Mouse (Mus musculus): Measurements from ENCODE around the gene Tle4. TPM values are rescaled to one million over a fixed set of nuclear protein-coding genes. Genes with fewer than 3 reads are reported as not detected.

Tle4 gene
- polyA plus RNA-seq, 1 experiment from 2014 or later: 34.3 TPM

- H3K9ac ChIP-seq (ENCODE audit: low read length): no peak overlapping the region
- DNase-seq (ENCODE audit: low spot score) (no peak), ATAC-seq (ENCODE audit: insufficient read depth, low FRiP score, low TSS enrichment) (no peak)
- H3K36me3 ChIP-seq (ENCODE audit: control insufficient read depth, insufficient read depth, low read length): no peaks in the 10 kb centered on the region
- H3K27me3 ChIP-seq (ENCODE audit: control insufficient read depth, insufficient read depth, low read length): no peaks in the 10 kb centered on the region
- H3K9me3 ChIP-seq (ENCODE audit: control insufficient read depth, low read length): no peaks in the 10 kb centered on the region
- H3K4me2 ChIP-seq (ENCODE audit: low read depth): no peak overlapping the region
- no peak overlapping the region for H3K27ac ChIP-seq (ENCODE audit: low read depth, low read length)
- no peak overlapping the region for H3K4me3 ChIP-seq (ENCODE audit: low read depth, low read length)
- H3K4me1 ChIP-seq (ENCODE audit: control insufficient read depth, insufficient read depth, low read length): no peaks in the 10 kb centered on the region
- WGBS: 96% methylated on average over 8 of the region's 8 CpGs
These were observed 50.6 kb downstream of the Tle4 start for GRCm38 (mm10) chr19:14547133-14547842.

GRCm38 (mm10) chr19:14545485-14545884 is 52.4 kb downstream of the Tle4 start:
- ATAC-seq (ENCODE audit: insufficient read depth, low FRiP score, low TSS enrichment) (no peak), DNase-seq (ENCODE audit: low spot score) (no peak)
- no peak overlapping the region for H3K4me3 ChIP-seq (ENCODE audit: low read depth, low read length)
- no peaks in the 10 kb centered on the region for H3K9me3 ChIP-seq (ENCODE audit: control insufficient read depth, low read length)
- no peak overlapping the region for H3K4me2 ChIP-seq (ENCODE audit: low read depth)
- no peaks in the 10 kb centered on the region for H3K27me3 ChIP-seq (ENCODE audit: control insufficient read depth, insufficient read depth, low read length)
- no peak overlapping the region for H3K9ac ChIP-seq (ENCODE audit: low read length)
- no peak overlapping the region for H3K27ac ChIP-seq (ENCODE audit: low read depth, low read length)
- 83% methylated on average over 1 of the region's 1 CpGs for WGBS
- H3K36me3 ChIP-seq (ENCODE audit: control insufficient read depth, insufficient read depth, low read length): no peaks in the 10 kb centered on the region
- no peaks in the 10 kb centered on the region for H3K4me1 ChIP-seq (ENCODE audit: control insufficient read depth, insufficient read depth, low read length)

- Histone ChIP-seq H3K4me1 (ENCODE audit: control insufficient read depth, insufficient read depth, low read length) (no peaks in the 10 kb centered on the region), H3K27ac (ENCODE audit: low read depth, low read length) (no peak overlapping the region), H3K9ac (ENCODE audit: low read length) (no peak overlapping the region), H3K9me3 (ENCODE audit: control insufficient read depth, low read length) (no peaks in the 10 kb centered on the region), H3K4me3 (ENCODE audit: low read depth, low read length) (no peak overlapping the region), H3K36me3 (ENCODE audit: control insufficient read depth, insufficient read depth, low read length) (no peaks in the 10 kb centered on the region), H3K27me3 (ENCODE audit: control insufficient read depth, insufficient read depth, low read length) (no peaks in the 10 kb centered on the region), H3K4me2 (ENCODE audit: low read depth) (no peak overlapping the region)
- ATAC-seq (ENCODE audit: insufficient read depth, low FRiP score, low TSS enrichment) (no peak), DNase-seq (ENCODE audit: low spot score) (no peak)
- WGBS: 80% methylated on average over 1 of the region's 1 CpGs
These were observed 54.5 kb downstream of the Tle4 start for GRCm38 (mm10) chr19:14543305-14543704.

GRCm38 (mm10) chr19:14540678-14541077 is 57.2 kb downstream of the Tle4 start:
- 77% methylated on average over 3 of the region's 3 CpGs for WGBS
- ATAC-seq (ENCODE audit: insufficient read depth, low FRiP score, low TSS enrichment): no peak

GRCm38 (mm10) chr19:14536676-14537075 is 61.2 kb downstream of the Tle4 start:
- no peaks in the 10 kb centered on the region for H3K4me1 ChIP-seq (ENCODE audit: control insufficient read depth, insufficient read depth, low read length)
- DNase-seq (ENCODE audit: low spot score) (no peak), ATAC-seq (ENCODE audit: insufficient read depth, low FRiP score, low TSS enrichment) (no peak)
- H3K4me2 ChIP-seq (ENCODE audit: low read depth): no peak overlapping the region
- H3K9ac ChIP-seq (ENCODE audit: low read length): no peak overlapping the region
- no peaks in the 10 kb centered on the region for H3K9me3 ChIP-seq (ENCODE audit: control insufficient read depth, low read length)
- H3K4me3 ChIP-seq (ENCODE audit: low read depth, low read length): no peak overlapping the region
- no peaks in the 10 kb centered on the region for H3K27me3 ChIP-seq (ENCODE audit: control insufficient read depth, insufficient read depth, low read length)
- H3K36me3 ChIP-seq (ENCODE audit: control insufficient read depth, insufficient read depth, low read length): no peaks in the 10 kb centered on the region
- H3K27ac ChIP-seq (ENCODE audit: low read depth, low read length): no peak overlapping the region
- 88% methylated on average over 2 of the region's 2 CpGs for WGBS

More at GRCm38 (mm10) chr19:14540678-14541077, 57.2 kb downstream of the Tle4 start:
- H3K9me3 ChIP-seq (ENCODE audit: control insufficient read depth, low read length): no peaks in the 10 kb centered on the region
- DNase-seq (ENCODE audit: low spot score): no peak
- no peak overlapping the region for H3K27ac ChIP-seq (ENCODE audit: low read depth, low read length)
- H3K36me3 ChIP-seq (ENCODE audit: control insufficient read depth, insufficient read depth, low read length): no peaks in the 10 kb centered on the region
- no peak overlapping the region for H3K4me3 ChIP-seq (ENCODE audit: low read depth, low read length)
- H3K4me1 ChIP-seq (ENCODE audit: control insufficient read depth, insufficient read depth, low read length): no peaks in the 10 kb centered on the region
- no peaks in the 10 kb centered on the region for H3K27me3 ChIP-seq (ENCODE audit: control insufficient read depth, insufficient read depth, low read length)
- H3K9ac ChIP-seq (ENCODE audit: low read length): no peak overlapping the region
- no peak overlapping the region for H3K4me2 ChIP-seq (ENCODE audit: low read depth)

- Histone ChIP-seq H3K4me3 (ENCODE audit: low read depth, low read length) (no peak overlapping the region), H3K4me2 (ENCODE audit: low read depth) (no peak overlapping the region), H3K27me3 (ENCODE audit: control insufficient read depth, insufficient read depth, low read length) (no peaks in the 10 kb centered on the region), H3K36me3 (ENCODE audit: control insufficient read depth, insufficient read depth, low read length) (no peaks in the 10 kb centered on the region), H3K4me1 (ENCODE audit: control insufficient read depth, insufficient read depth, low read length) (no peaks in the 10 kb centered on the region), H3K9me3 (ENCODE audit: control insufficient read depth, low read length) (no peaks in the 10 kb centered on the region), H3K27ac (ENCODE audit: low read depth, low read length) (no peak overlapping the region), H3K9ac (ENCODE audit: low read length) (no peak overlapping the region)
- ATAC-seq (ENCODE audit: insufficient read depth, low FRiP score, low TSS enrichment): no peak
- DNase-seq (ENCODE audit: low spot score): no peak
These were observed 63.4 kb downstream of the Tle4 start for GRCm38 (mm10) chr19:14534447-14534846.

- H3K9ac ChIP-seq (ENCODE audit: low read length): no peak overlapping the region
- no peaks in the 10 kb centered on the region for H3K36me3 ChIP-seq (ENCODE audit: control insufficient read depth, insufficient read depth, low read length)
- DNase-seq (ENCODE audit: low spot score) (no peak), ATAC-seq (ENCODE audit: insufficient read depth, low FRiP score, low TSS enrichment) (no peak)
- H3K9me3 ChIP-seq (ENCODE audit: control insufficient read depth, low read length): no peaks in the 10 kb centered on the region
- H3K4me2 ChIP-seq (ENCODE audit: low read depth): no peak overlapping the region
- no peak overlapping the region for H3K27ac ChIP-seq (ENCODE audit: low read depth, low read length)
- WGBS: 100% methylated on average over 6 of the region's 6 CpGs
- no peaks in the 10 kb centered on the region for H3K27me3 ChIP-seq (ENCODE audit: control insufficient read depth, insufficient read depth, low read length)
- no peak overlapping the region for H3K4me3 ChIP-seq (ENCODE audit: low read depth, low read length)
- no peaks in the 10 kb centered on the region for H3K4me1 ChIP-seq (ENCODE audit: control insufficient read depth, insufficient read depth, low read length)
These were observed 65.0 kb downstream of the Tle4 start for GRCm38 (mm10) chr19:14532861-14533260.

- no peak overlapping the region for H3K27ac ChIP-seq (ENCODE audit: low read depth, low read length)
- H3K4me1 ChIP-seq (ENCODE audit: control insufficient read depth, insufficient read depth, low read length): peaks cover 3% of the 10 kb centered on the region; the same call in 1 of the 2 replicates
- no peak for DNase-seq (ENCODE audit: low spot score)
- no peaks in the 10 kb centered on the region for H3K9me3 ChIP-seq (ENCODE audit: control insufficient read depth, low read length)
- no peak overlapping the region for H3K4me2 ChIP-seq (ENCODE audit: low read depth)
- no peak overlapping the region for H3K9ac ChIP-seq (ENCODE audit: low read length)
- no peak overlapping the region for H3K4me3 ChIP-seq (ENCODE audit: low read depth, low read length)
- no peaks in the 10 kb centered on the region for H3K36me3 ChIP-seq (ENCODE audit: control insufficient read depth, insufficient read depth, low read length)
- no peaks in the 10 kb centered on the region for H3K27me3 ChIP-seq (ENCODE audit: control insufficient read depth, insufficient read depth, low read length)
- WGBS: 83% methylated on average over 2 of the region's 2 CpGs
- no peak for ATAC-seq (ENCODE audit: insufficient read depth, low FRiP score, low TSS enrichment)
These were observed 77.6 kb downstream of the Tle4 start for GRCm38 (mm10) chr19:14520098-14520802.

GRCm38 (mm10) chr19:14519186-14519585 is 78.7 kb downstream of the Tle4 start:
- DNase-seq (ENCODE audit: low spot score) (no peak), ATAC-seq (ENCODE audit: insufficient read depth, low FRiP score, low TSS enrichment) (no peak)
- Histone ChIP-seq H3K27me3 (ENCODE audit: control insufficient read depth, insufficient read depth, low read length) (no peaks in the 10 kb centered on the region), H3K4me2 (ENCODE audit: low read depth) (no peak overlapping the region), H3K9me3 (ENCODE audit: control insufficient read depth, low read length) (no peaks in the 10 kb centered on the region), H3K4me3 (ENCODE audit: low read depth, low read length) (no peak overlapping the region), H3K4me1 (ENCODE audit: control insufficient read depth, insufficient read depth, low read length) (peaks cover 3% of the 10 kb centered on the region; the same call in 1 of the 2 replicates), H3K36me3 (ENCODE audit: control insufficient read depth, insufficient read depth, low read length) (no peaks in the 10 kb centered on the region), H3K9ac (ENCODE audit: low read length) (no peak overlapping the region), H3K27ac (ENCODE audit: low read depth, low read length) (no peak overlapping the region)
- WGBS: 95% methylated on average over 7 of the region's 7 CpGs
